Mouse (Mus musculus) limb, embryonic 11.5 days (tissue): ENCODE measurements around the gene Gcsam. TPM values are rescaled to one million over a fixed set of nuclear protein-coding genes. Genes with fewer than 3 reads are reported as not detected.

Source experiments
- ATAC-seq: fragments of 200-750 bp; cut with Nextera tagmentation; 2 replicates; pipeline ENCODE4 v1.8.0; 2017; ENCODE audit warnings: low read depth; ENCODE audit not compliant: insufficient number of reproducible peaks, low FRiP score, low TSS enrichment
- DNase-seq: peaks from one replicate; pipeline ENCODE4 v3.0.0-alpha.2; 2015; ENCODE audit warnings: low spot score
- H3K27ac ChIP-seq: fragments of 300-500 bp; sonication (generic); replicated peaks from 2 replicates; pipeline ENCODE4 v1.5.1; 2014; ENCODE audit warnings: low read depth, mild to moderate bottlenecking, low read length
- H3K27me3 ChIP-seq: fragments of 300-500 bp; sonication (generic); 2 replicates; pipeline ENCODE4 v1.6.1; 2014; ENCODE audit warnings: mild to moderate bottlenecking, low read length, mixed read lengths; ENCODE audit not compliant: control insufficient read depth, insufficient read depth
- H3K36me3 ChIP-seq: fragments of 300-500 bp; sonication (generic); 2 replicates; pipeline ENCODE4 v1.6.1; 2014; ENCODE audit warnings: mild to moderate bottlenecking, low read length, moderate library complexity, mixed read lengths; ENCODE audit not compliant: control insufficient read depth, insufficient read depth
- H3K4me1 ChIP-seq: fragments of 300-500 bp; sonication (generic); 2 replicates; pipeline ENCODE4 v1.6.1; 2014; ENCODE audit warnings: low read length, mixed read lengths; ENCODE audit not compliant: control insufficient read depth, insufficient read depth
- H3K4me2 ChIP-seq: fragments of 300-500 bp; sonication (generic); 2 replicates; pipeline ENCODE4 v1.6.1; 2014; ENCODE audit warnings: low read depth, mild to moderate bottlenecking, moderate library complexity; ENCODE audit not compliant: severe bottlenecking
- H3K4me3 ChIP-seq: fragments of 300-500 bp; sonication (generic); 2 replicates; pipeline ENCODE4 v1.5.1; 2014; ENCODE audit warnings: low read depth, low read length
- H3K9ac ChIP-seq: fragments of 300-500 bp; sonication (generic); 2 replicates; pipeline ENCODE4 v1.6.1; 2014; ENCODE audit warnings: mild to moderate bottlenecking, low read length
- H3K9me3 ChIP-seq: fragments of 300-500 bp; sonication (generic); 2 replicates; pipeline ENCODE4 v1.6.1; 2016; ENCODE audit warnings: low read length; ENCODE audit not compliant: control insufficient read depth
- WGBS: fragments of 180-500 bp; shearing (Covaris S2); extraction: QIAGEN DNeasy Blood & Tissue Kit; methylation state at CpG from one replicate; pipeline ENCODE4 v1.1.7; 2014; 5-methylcytosine and 5-hydroxymethylcytosine counted together
- polyA plus RNA-seq: library from polyadenylated mRNA; unstranded; fragments of >200 nt; fragmentation: Nextera tagmentation; extraction: Ambion mirVana; gene quantifications from 2 replicates; pipeline ENCODE4 v1.2.1, GENCODE M21; 2014

Gcsam gene
- polyA plus RNA-seq, 1 experiment from 2014 or later = 0.04 TPM

DNA sequence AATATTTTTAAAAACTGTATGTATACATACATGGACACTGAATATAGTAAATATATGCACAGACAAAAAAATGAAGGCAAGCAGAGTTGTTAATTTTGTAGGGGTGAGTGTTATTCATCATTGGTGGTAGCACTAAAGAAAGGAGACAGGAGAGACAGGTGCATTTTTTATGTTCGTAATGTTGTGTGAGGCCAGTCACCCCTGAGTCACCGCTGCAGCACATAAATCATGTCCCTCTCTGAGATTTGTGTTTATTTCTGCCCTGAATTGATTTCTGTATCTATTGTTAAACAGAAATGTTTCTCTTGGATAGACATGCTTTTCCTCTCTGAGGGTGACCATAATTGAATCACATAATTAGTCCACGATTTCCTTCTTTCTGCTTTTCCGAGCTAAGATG lies 22.2 kb downstream of the Gcsam start:
- no peak for ATAC-seq
- 82% methylated on average over 4 of the region's 4 CpGs for WGBS
- H3K4me2 ChIP-seq = no peak overlapping the region

DNA sequence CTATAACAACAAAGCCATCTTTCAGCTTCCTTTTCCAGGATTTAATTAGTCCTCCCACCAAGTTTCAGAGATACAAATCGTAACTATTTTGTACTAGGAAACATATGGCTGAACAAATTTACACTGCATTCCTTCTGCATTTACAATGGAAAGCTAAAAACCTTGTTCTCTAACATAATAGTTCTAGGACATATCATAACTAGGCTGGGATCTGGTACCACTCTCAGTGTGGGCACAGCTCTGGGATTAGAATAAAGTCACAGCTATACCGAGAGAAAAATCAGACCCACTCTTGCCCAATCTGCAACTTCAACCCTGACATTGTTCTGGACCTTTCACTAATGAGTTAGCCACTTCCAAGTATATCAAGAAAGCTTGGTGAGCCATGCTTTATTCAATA lies 25.6 kb downstream of the Gcsam start:
- DNase-seq (no peak), ATAC-seq (no peak)
- no peak overlapping the region for H3K9ac ChIP-seq
- 90% methylated on average over 2 of the region's 2 CpGs for WGBS
- H3K36me3 ChIP-seq = no peaks in the 10 kb centered on the region
- H3K27ac ChIP-seq = no peak overlapping the region
- H3K4me2 ChIP-seq = no peak overlapping the region
- H3K4me3 ChIP-seq = no peak overlapping the region
- no peaks in the 10 kb centered on the region for H3K4me1 ChIP-seq
- H3K9me3 ChIP-seq = no peaks in the 10 kb centered on the region
- H3K27me3 ChIP-seq = no peaks in the 10 kb centered on the region

More for the DNA sequence above, 22.2 kb downstream of the Gcsam start:
- H3K4me3 ChIP-seq = no peak overlapping the region
- no peak overlapping the region for H3K27ac ChIP-seq
- H3K9ac ChIP-seq = no peak overlapping the region
- no peaks in the 10 kb centered on the region for H3K4me1 ChIP-seq
- no peaks in the 10 kb centered on the region for H3K27me3 ChIP-seq
- no peak for DNase-seq
- no peaks in the 10 kb centered on the region for H3K36me3 ChIP-seq
- H3K9me3 ChIP-seq = no peaks in the 10 kb centered on the region

DNA sequence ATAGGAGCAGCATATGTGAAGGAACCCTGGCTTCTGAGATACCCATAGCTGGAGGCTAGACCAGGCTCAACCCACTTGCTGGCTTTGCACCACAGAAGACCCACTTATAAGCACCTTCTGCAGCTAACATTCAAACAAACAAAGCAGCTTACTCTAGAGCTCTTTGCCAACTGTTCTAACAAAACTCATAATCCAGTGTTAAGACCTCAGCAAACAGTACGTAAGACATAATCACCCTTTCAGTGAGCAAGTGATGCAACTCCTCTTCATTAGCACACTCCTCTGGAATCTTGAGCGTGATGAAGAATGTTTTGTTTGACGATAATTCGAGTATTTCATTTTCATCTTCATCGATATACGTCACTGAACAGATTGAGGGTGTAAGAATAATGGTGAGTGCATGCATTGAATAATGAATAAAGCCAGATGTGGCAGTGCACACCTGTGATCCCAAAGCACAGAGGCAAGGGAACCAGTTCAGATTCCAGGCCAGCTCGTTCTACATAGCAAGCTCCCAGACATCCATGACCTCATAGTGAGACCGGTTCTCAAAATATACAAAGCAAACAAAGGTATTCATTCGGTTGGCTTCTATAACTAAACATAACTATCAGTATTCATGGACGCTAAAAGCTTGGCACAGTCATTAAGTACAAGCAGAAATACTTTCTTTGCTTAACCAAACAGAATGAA lies 30.0 kb downstream of the Gcsam start:
- Histone ChIP-seq H3K27ac (no peak overlapping the region), H3K4me2 (no peak overlapping the region), H3K4me1 (no peaks in the 10 kb centered on the region), H3K27me3 (no peaks in the 10 kb centered on the region), H3K36me3 (no peaks in the 10 kb centered on the region), H3K4me3 (no peak overlapping the region), H3K9ac (no peak overlapping the region), H3K9me3 (no peaks in the 10 kb centered on the region)
- DNase-seq (no peak), ATAC-seq (no peak)
- 88% methylated on average over 10 of the region's 10 CpGs for WGBS

GRCm38 (mm10) chr16:45641301-45641700 lies 31.1 kb downstream of the Gcsam start:
- no peaks in the 10 kb centered on the region for H3K9me3 ChIP-seq
- H3K4me2 ChIP-seq = no peak overlapping the region
- no peak overlapping the region for H3K27ac ChIP-seq
- no peak for ATAC-seq
- H3K36me3 ChIP-seq = no peaks in the 10 kb centered on the region
- 82% methylated on average over 3 of the region's 3 CpGs for WGBS
- H3K4me1 ChIP-seq = no peaks in the 10 kb centered on the region
- H3K27me3 ChIP-seq = no peaks in the 10 kb centered on the region
- DNase-seq = no peak
- H3K4me3 ChIP-seq = no peak overlapping the region
- H3K9ac ChIP-seq = no peak overlapping the region

GRCm38 (mm10) chr16:45643944-45644343 lies 33.8 kb downstream of the Gcsam start:
- no peak for DNase-seq
- Histone ChIP-seq H3K36me3 (no peaks in the 10 kb centered on the region), H3K4me2 (no peak overlapping the region), H3K27me3 (no peaks in the 10 kb centered on the region), H3K9me3 (no peaks in the 10 kb centered on the region), H3K4me1 (no peaks in the 10 kb centered on the region), H3K27ac (no peak overlapping the region), H3K4me3 (no peak overlapping the region), H3K9ac (no peak overlapping the region)
- ATAC-seq = no peak
- WGBS = 94% methylated on average over 3 of the region's 3 CpGs

- H3K9me3 ChIP-seq = no peaks in the 10 kb centered on the region
- no peak overlapping the region for H3K27ac ChIP-seq
- no peak overlapping the region for H3K9ac ChIP-seq
- H3K4me1 ChIP-seq = no peaks in the 10 kb centered on the region
- no peak overlapping the region for H3K4me3 ChIP-seq
- no peaks in the 10 kb centered on the region for H3K36me3 ChIP-seq
- no peaks in the 10 kb centered on the region for H3K27me3 ChIP-seq
- ATAC-seq (no peak), DNase-seq (no peak)
- no peak overlapping the region for H3K4me2 ChIP-seq
- WGBS = 70% methylated on average over 6 of the region's 6 CpGs
Measured at GRCm38 (mm10) chr16:45644380-45644779, 34.2 kb downstream of the Gcsam start.

DNA sequence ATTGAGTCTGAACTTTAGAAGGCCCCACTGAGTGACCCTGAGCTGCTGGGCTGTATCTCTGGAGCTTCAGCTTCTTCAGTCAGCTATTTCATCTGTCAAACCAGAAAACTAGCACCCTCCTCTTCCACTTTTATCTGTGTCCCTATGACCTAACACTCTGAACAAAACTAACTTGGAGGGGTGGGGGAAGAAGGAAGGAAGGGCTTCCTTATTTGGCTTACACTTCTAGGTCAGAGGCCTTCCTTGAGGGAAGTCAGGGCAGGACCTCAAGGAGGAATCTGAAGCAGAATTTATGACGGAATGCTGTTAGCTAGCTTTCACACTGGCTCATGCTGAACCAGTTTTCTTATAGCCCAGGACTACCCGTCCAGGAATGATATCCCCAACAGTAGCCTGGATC lies 41.3 kb downstream of the Gcsam start:
- H3K9ac ChIP-seq = no peak overlapping the region
- no peaks in the 10 kb centered on the region for H3K4me1 ChIP-seq
- ATAC-seq (no peak), DNase-seq (no peak)
- no peak overlapping the region for H3K4me3 ChIP-seq
- 0 out of 2 replicates have a peak, but pooled peaks cover 6% of the 10 kb centered on the region for H3K27me3 ChIP-seq
- 54% methylated on average over 2 of the region's 2 CpGs for WGBS
- H3K9me3 ChIP-seq = no peaks in the 10 kb centered on the region
- no peak overlapping the region for H3K4me2 ChIP-seq
- no peaks in the 10 kb centered on the region for H3K36me3 ChIP-seq
- H3K27ac ChIP-seq = no peak overlapping the region

- no peak overlapping the region for H3K27ac ChIP-seq
- DNase-seq (no peak), ATAC-seq (no peak)
- 10% methylated on average over 17 of the region's 17 CpGs for WGBS
- H3K9me3 ChIP-seq = no peaks in the 10 kb centered on the region
- H3K4me2 ChIP-seq = peak overlapping the region; percentile 53
- no peaks in the 10 kb centered on the region for H3K36me3 ChIP-seq
- no peaks in the 10 kb centered on the region for H3K4me1 ChIP-seq
- peak overlapping the region; percentile 23; the same call in 1 of the 2 replicates for H3K4me3 ChIP-seq
- H3K27me3 ChIP-seq = 0 out of 2 replicates have a peak, but pooled peaks cover 6% of the 10 kb centered on the region
- H3K9ac ChIP-seq = no peak overlapping the region
Measured at GRCm38 (mm10) chr16:45653009-45653933, 43.1 kb downstream of the Gcsam start.
